In the genomic region with DNA sequence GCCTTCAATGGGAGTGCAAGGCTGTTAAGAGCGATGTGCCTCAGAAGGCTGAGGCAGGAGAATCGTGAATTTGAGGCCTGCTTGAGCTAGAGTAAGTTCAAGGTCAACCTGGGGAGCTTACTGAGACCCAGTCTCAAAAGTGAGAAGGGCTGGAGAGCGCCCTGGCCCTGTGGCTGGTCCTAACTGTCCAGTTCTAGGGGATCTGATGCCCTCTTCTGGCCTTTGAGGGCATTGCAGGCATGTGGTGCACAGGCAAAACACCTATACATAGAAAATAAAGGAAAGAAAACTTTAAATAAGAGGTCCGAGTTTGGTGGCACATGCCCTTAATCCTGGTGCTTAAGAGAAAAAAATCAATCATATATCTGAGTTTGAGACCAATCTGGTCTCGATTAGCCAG, we compare ENCODE assay signal across 8 mouse cellular contexts. TPM values are rescaled to one million over a fixed set of nuclear protein-coding genes. Genes with fewer than 3 reads are reported as not detected.
DNase-seq lines count a peak whose midpoint lies in the region; ATAC-seq and TF ChIP-seq lines count a peak whose summit lies in the region.

No protein-coding gene starts in this region.

- no peak for TF ChIP-seq CTCF in Patski (IDR thresholded peaks at IDR 0.05)
- peak; percentile 93 for TF ChIP-seq CTCF in cerebellum, adult 2 months (IDR thresholded peaks at IDR 0.05; ENCODE audit: borderline replicate concordance, insufficient read depth, low read depth, low read length)
- peak; percentile 93 for TF ChIP-seq CTCF in hindbrain, postnatal 0 days (IDR thresholded peaks at IDR 0.05; ENCODE audit: low read depth)

- 34% methylated on average over 5 of the region's 5 CpGs for WGBS in cerebellum, adult 2 months
- WGBS in hindbrain, postnatal 0 days: 30% methylated on average over 5 of the region's 5 CpGs
- 33% methylated on average over 5 of the region's 5 CpGs for WGBS in midbrain, embryonic 13.5 days

- in situ Hi-C loops in Patski (cut with MboI; ENCODE audit: low pct_unique_long_range_greater_than_20kb): loop anchor here (5.0 kb wide), 2 partner anchors 40 to 165 kb away; no protein-coding TSS in a partner anchor

- TF ChIP-seq POLR2A in cerebellum, adult 2 months (IDR thresholded peaks at IDR 0.05; ENCODE audit: borderline replicate concordance, insufficient read depth, low read length): no peak

- CTCF ChIA-PET in Patski (lab: Charles Lee): interaction anchor here (0.6 to 2.9 kb wide), 15 partner anchors 9 to 93 kb away, joined by 3 to 19 read pairs (median 6); no protein-coding TSS in a partner anchor

- no peaks in the 10 kb centered on the region for H3K27me3 ChIP-seq in Patski
- H3K27me3 ChIP-seq in cerebellum, adult 2 months (ENCODE audit: control insufficient read depth, insufficient read depth, low read length): no peaks in the 10 kb centered on the region
- H3K27me3 ChIP-seq in hindbrain, postnatal 0 days (ENCODE audit: insufficient read depth, low read length): no peaks in the 10 kb centered on the region
- H3K27me3 ChIP-seq in midbrain, embryonic 13.5 days: peaks cover 17% of the 10 kb centered on the region

- H3K9me3 ChIP-seq in hindbrain, postnatal 0 days (ENCODE audit: low read length): no peaks in the 10 kb centered on the region
- H3K9me3 ChIP-seq in midbrain, embryonic 13.5 days: no peaks in the 10 kb centered on the region

- peak; percentile 73 for DNase-seq in Patski (ENCODE audit: low read depth, low spot score)
- peak; percentile 79 to 89 for DNase-seq in cerebellum, adult 2 months
- DNase-seq in gastrocnemius, adult 18-20 months (ENCODE audit: low spot score): peak; percentile 91
- peak; percentile 91 for DNase-seq in hindbrain, postnatal 0 days (ENCODE audit: low spot score)
- DNase-seq in left cerebral cortex, adult 8-10 months (ENCODE audit: low spot score in 2 of 2): peak; percentile 72 to 92
- DNase-seq in spleen, adult 12 weeks (ENCODE audit: low spot score): peak; percentile 70

- H3K9ac ChIP-seq in hindbrain, postnatal 0 days (replicated peaks; ENCODE audit: low read length): no peak overlapping the region
- H3K9ac ChIP-seq in midbrain, embryonic 13.5 days (replicated peaks): no peak overlapping the region

- no peak overlapping the region for H3K4me2 ChIP-seq in hindbrain, postnatal 0 days (ENCODE audit: low read depth, low read length)
- no peak overlapping the region for H3K4me2 ChIP-seq in midbrain, embryonic 13.5 days (replicated peaks)

- ATAC-seq in Patski: no peak
- ATAC-seq in hindbrain, postnatal 0 days: peak; percentile 49; the same call in 1 of the 2 replicates
- peak; percentile 53 for ATAC-seq in midbrain, embryonic 13.5 days
- no peak for ATAC-seq in erythroid progenitor cell, adult 5-6 weeks (replicated peaks; ENCODE audit: low FRiP score, poor library complexity, severe bottlenecking)

- POLR2A ChIA-PET in Patski (lab: Charles Lee): interaction anchor here (1.0 to 1.2 kb wide), 4 partner anchors 39 to 94 kb away, joined by 3 to 4 read pairs (median 4); partner anchors contain the start of genes Ccdc62 and Vps37b

- H3K4me3 ChIP-seq in cerebellum, adult 2 months (replicated peaks; ENCODE audit: insufficient read depth, low read depth, low read length): no peak overlapping the region
- no peak overlapping the region for H3K4me3 ChIP-seq in hindbrain, postnatal 0 days (ENCODE audit: low read length)
- H3K4me3 ChIP-seq in midbrain, embryonic 13.5 days (replicated peaks): no peak overlapping the region

- H3K36me3 ChIP-seq in hindbrain, postnatal 0 days (ENCODE audit: insufficient read depth, low read length): peaks cover 6% of the 10 kb centered on the region; the same call in 1 of the 2 replicates
- H3K36me3 ChIP-seq in midbrain, embryonic 13.5 days: no peaks in the 10 kb centered on the region

- H3K27ac ChIP-seq in cerebellum, adult 2 months (ENCODE audit: insufficient read depth, low read length): no peak overlapping the region; the same call in 1 of the 2 replicates
- peak overlapping the region; percentile 81 for H3K27ac ChIP-seq in hindbrain, postnatal 0 days
- 0 out of 2 replicates have a peak overlapping the region, but pooled peaks have one; percentile 73 for H3K27ac ChIP-seq in midbrain, embryonic 13.5 days

- peaks cover 14% of the 10 kb centered on the region for H3K4me1 ChIP-seq in cerebellum, adult 2 months (ENCODE audit: control insufficient read depth, insufficient read depth, low read length)
- peaks cover 7% of the 10 kb centered on the region for H3K4me1 ChIP-seq in hindbrain, postnatal 0 days (ENCODE audit: insufficient read depth, low read length)
- peaks cover 30% of the 10 kb centered on the region for H3K4me1 ChIP-seq in midbrain, embryonic 13.5 days (replicated peaks)

RNA-seq across cellular contexts. Expression of gene Hip1r, which starts 19.4 kb away (rescaled TPM):
- 62.0 TPM for polyA plus RNA-seq in Patski (2021)
- 41.8 and 42.4 TPM in 2 replicates for polyA plus RNA-seq in cerebellum, adult 2 months (2012; rRNA removed)
- 10 to 100 TPM in 1 of 2 experiments, 1 to 10 TPM in 1; 9.4 to 19.6 TPM for total RNA-seq in gastrocnemius, adult 18-20 months (2021)
- 46.9 and 65.5 TPM in 2 replicates for total RNA-seq in hindbrain, postnatal 0 days (2014; rRNA removed)
- 32.6 and 33.9 TPM in 2 replicates for polyA plus RNA-seq in hindbrain, postnatal 0 days (2015; fragmentation: Nextera tagmentation; extraction: Ambion mirVana)
- total RNA-seq in left cerebral cortex, adult 8-10 months (2022): 10 to 100 TPM; 59.9 to 72.4 (median 63.5) TPM
- polyA plus RNA-seq in midbrain, embryonic 13.5 days (2015; fragmentation: Nextera tagmentation; extraction: Ambion mirVana): 19.0 and 20.1 TPM in 2 replicates
- total RNA-seq in erythroid progenitor cell, adult 5-6 weeks (2015; ENCODE audit: low replicate concordance): 0.84 and 2.2 TPM in 2 replicates
- total RNA-seq in erythroid progenitor cell, adult 5-6 weeks (2017; ENCODE audit: low replicate concordance): 8.2 and 18.2 TPM in 2 replicates

RNA-seq across cellular contexts. Expression of gene Vps37b, which starts 39.3 kb away (rescaled TPM):
- polyA plus RNA-seq in Patski (2021): 25.5 TPM
- polyA plus RNA-seq in cerebellum, adult 2 months (2012; rRNA removed): 41.7 and 47.5 TPM in 2 replicates
- 1 to 10 TPM; 5.7 to 6.6 TPM for total RNA-seq in gastrocnemius, adult 18-20 months (2021)
- total RNA-seq in hindbrain, postnatal 0 days (2014; rRNA removed): 104 and 110 TPM in 2 replicates
- 94.0 and 95.1 TPM in 2 replicates for polyA plus RNA-seq in hindbrain, postnatal 0 days (2015; fragmentation: Nextera tagmentation; extraction: Ambion mirVana)
- 10 to 100 TPM; 35.5 to 47.5 (median 42.3) TPM for total RNA-seq in left cerebral cortex, adult 8-10 months (2022)
- 71.5 and 79.3 TPM in 2 replicates for polyA plus RNA-seq in midbrain, embryonic 13.5 days (2015; fragmentation: Nextera tagmentation; extraction: Ambion mirVana)
- 15.5 TPM in 2 replicates for total RNA-seq in erythroid progenitor cell, adult 5-6 weeks (2015; ENCODE audit: low replicate concordance)
- total RNA-seq in erythroid progenitor cell, adult 5-6 weeks (2017; ENCODE audit: low replicate concordance): 7.3 and 9.6 TPM in 2 replicates

Comparison
In these comparisons a context has a peak if more than half of its experiments do, and no peak if none do; other contexts are left out.
1. ATAC-seq: peak in hindbrain, postnatal 0 days (single experiment) and midbrain, embryonic 13.5 days (single experiment); none in Patski (single experiment) and erythroid progenitor cell, adult 5-6 weeks (single experiment).
2. Peak in every context shown above with its lines, with median percentiles within 50 percentile points of each other: DNase-seq.